Mouse (Mus musculus) lung, adult 2 months (tissue): ENCODE results near the gene Prkca.

Experiments used
- CTCF ChIP-seq: fragments of 200-500 bp; IDR thresholded peaks from 2 replicates; pipeline ENCODE4 v1.5.1; 2011; ENCODE audit warnings: mild to moderate bottlenecking, low read length, control low read depth; ENCODE audit not compliant: insufficient read depth
- POLR2A ChIP-seq: fragments of 200-500 bp; IDR thresholded peaks from 2 replicates; pipeline ENCODE4 v1.6.1; 2011; ENCODE audit warnings: low read depth, mild to moderate bottlenecking, control low read depth, low read length, borderline replicate concordance; ENCODE audit errors: extremely low read depth

DNA sequence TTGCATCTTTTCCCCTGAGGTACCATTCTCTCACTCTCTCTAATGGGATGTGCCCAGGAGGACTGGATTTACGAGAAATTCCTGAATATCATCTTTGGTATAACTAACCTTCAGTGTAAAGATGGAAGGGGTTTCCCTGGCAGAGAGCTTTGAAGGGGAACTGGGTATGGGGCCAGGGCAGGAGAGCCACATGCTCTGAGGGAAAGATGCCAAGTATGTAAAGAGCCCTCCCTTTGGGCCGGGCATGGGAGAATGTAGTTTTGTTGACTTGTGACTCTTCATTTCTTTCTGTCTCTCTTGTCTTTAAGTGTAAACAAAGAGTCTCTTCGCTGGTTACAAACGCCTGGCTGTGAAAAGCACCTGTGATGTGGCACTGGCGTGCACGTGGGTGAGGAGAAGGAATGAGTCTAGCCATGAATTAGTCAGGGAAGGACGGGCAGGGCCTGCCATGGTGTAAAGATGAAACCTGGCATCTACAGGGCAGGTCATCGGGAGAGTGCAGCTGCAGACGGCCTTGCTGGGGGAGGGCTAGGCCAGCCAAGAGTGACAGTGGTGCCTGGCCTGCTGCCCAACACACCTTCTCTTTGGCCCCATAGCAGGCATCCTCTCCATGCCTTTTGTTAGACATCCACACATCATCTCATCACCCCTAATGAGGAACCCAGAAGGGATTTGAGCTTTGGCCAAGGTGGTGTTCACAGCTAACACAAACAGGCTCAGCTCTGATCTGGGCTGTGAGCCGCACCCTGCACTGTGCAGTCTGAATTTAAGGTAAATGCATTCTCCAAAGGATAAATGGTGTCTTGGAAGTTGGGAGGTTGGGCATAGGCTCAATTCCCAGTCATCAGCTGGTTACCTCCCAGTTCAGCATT, 388.3 kb downstream of the Prkca start:
- no peak for TF ChIP-seq CTCF
- TF ChIP-seq POLR2A, result no peak
